Mouse (Mus musculus) erythroblast, embryonic 14.5 days (primary cell): ENCODE data around the gene Mta1. TPM values are rescaled to one million over a fixed set of nuclear protein-coding genes. Genes with fewer than 3 reads are reported as not detected.
A peak's percentile ranks its signal among the peaks of the same experiment; 100 is the strongest.

ENCODE experiments used
- H3K27me3 ChIP-seq: 2 replicates; pipeline ENCODE4 v1.6.1; 2012; ENCODE audit warnings: inconsistent platforms; ENCODE audit not compliant: control insufficient read depth
- H3K36me3 ChIP-seq: 2 replicates; pipeline ENCODE4 v1.6.1; 2012; ENCODE audit warnings: mild to moderate bottlenecking, inconsistent platforms; ENCODE audit not compliant: control insufficient read depth
- H3K4me1 ChIP-seq: 2 replicates; pipeline ENCODE4 v1.6.1; 2012; ENCODE audit warnings: inconsistent platforms; ENCODE audit not compliant: control insufficient read depth
- H3K4me3 ChIP-seq: replicated peaks from 2 replicates; pipeline ENCODE3; 2012; ENCODE audit warnings: moderate library complexity, mild to moderate bottlenecking, inconsistent platforms
- H3K9me3 ChIP-seq: 2 replicates; pipeline ENCODE4 v1.6.1; 2012; ENCODE audit warnings: low read length, inconsistent platforms, mixed read lengths; ENCODE audit not compliant: control insufficient read depth
- GATA1 ChIP-seq: IDR thresholded peaks from 2 replicates; pipeline ENCODE4 v1.6.1; 2012; ENCODE audit warnings: low read length, inconsistent platforms, mixed read lengths
- TAL1 ChIP-seq: IDR thresholded peaks from 3 replicates; pipeline ENCODE4 v1.6.1; 2012; ENCODE audit warnings: low read length, inconsistent platforms, mixed read lengths
- polyA plus RNA-seq: library from polyadenylated mRNA; stranded (reverse); fragments of >175 nt; gene quantifications from 2 replicates; pipeline ENCODE4 v1.2.3, GENCODE M21; 2012

The Mta1 gene
- polyA plus RNA-seq, result 18.5 and 22.5 TPM in 2 replicates

DNA sequence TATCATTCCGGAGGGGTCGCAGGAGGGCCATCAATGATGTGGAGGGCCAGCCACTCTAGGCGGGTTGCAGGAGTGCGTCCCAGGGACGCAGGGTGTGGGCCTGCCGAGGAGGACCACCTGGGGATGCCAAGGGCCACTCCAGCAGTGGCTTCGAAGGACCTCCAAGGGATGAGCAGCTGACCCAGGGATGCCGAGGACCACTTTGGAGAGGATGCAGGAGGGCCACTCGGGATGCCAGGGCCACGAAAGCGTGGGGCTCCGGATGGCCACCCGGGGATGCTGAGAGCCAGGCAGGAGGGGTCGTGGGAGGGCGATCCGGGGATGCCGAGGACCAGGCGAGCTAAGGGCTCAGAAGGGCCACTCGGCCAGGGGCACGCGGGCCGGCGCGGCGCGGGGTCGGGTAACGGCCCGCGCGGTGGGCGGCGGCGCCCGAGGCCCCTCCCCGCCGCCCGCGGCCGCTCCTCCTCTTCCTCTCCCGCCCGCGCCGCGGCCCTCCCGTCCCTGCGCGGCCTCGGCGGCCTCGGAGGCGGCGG lies at the start of gene Mta1:
Gene Mta1 (plus strand): TSS at position 530 of the 533 bp plus-strand sequence.
- TF ChIP-seq TAL1 (no peak), GATA1 (no peak)
- H3K4me1 ChIP-seq, result peaks cover 48% of the 10 kb centered on the region
- H3K4me3 ChIP-seq, result peak within 1 kb of the TSS; percentile 86
- H3K36me3 ChIP-seq, result peaks cover 26% of the 10 kb centered on the region
- H3K27me3 ChIP-seq, result peaks cover 11% of the 10 kb centered on the region
- no peaks in the 10 kb centered on the region for H3K9me3 ChIP-seq

DNA sequence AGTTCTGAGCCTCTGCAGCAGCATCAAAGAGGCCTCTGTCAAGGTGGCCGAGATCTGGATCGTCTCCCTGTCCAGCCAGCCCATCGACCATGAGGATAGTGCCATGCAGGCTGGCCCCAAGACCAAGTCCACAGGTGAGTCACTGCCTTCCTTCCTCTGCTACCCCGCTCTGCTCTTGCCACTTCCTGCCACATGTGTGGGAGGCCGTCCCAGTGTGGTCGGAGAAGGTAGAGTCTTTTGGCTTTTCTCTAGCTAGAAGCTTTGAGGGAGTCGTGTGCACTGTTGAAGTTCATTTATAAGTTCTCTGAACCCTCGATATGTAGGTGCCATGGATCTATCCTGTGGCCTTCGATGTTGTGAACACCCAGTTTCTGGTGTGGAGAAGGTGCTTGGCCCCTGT lies 48.2 kb upstream of the Mta1 start:
- Histone ChIP-seq H3K9me3 (no peaks in the 10 kb centered on the region), H3K27me3 (no peaks in the 10 kb centered on the region), H3K36me3 (peaks cover 94% of the 10 kb centered on the region), H3K4me1 (peaks cover 4% of the 10 kb centered on the region), H3K4me3 (no peak overlapping the region)
- TF ChIP-seq GATA1 (no peak), TAL1 (no peak)

DNA sequence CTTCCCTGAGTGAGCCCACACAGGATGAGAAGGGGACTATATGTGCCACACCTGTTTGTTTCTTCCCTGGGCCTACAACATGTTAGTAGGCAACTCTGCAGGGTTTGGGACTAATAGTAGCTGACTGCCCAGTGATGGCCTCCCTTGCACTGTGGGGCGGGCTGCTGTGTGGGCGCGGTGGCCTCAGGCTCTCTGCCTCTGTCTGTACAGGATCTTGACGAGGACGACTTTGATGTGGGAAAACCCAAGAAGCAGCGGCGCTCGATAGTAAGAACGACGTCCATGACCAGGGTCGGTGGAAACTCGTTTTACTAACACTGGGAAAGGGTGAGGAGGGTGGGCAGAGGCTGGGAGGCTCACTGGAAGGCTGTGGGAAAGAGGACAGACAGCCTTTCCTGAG lies 47.4 kb upstream of the Mta1 start:
- H3K4me1 ChIP-seq, result no peaks in the 10 kb centered on the region
- no peaks in the 10 kb centered on the region for H3K9me3 ChIP-seq
- H3K36me3 ChIP-seq, result peaks cover 93% of the 10 kb centered on the region
- TF ChIP-seq GATA1 (no peak), TAL1 (no peak)
- H3K4me3 ChIP-seq, result no peak overlapping the region
- H3K27me3 ChIP-seq, result no peaks in the 10 kb centered on the region

DNA sequence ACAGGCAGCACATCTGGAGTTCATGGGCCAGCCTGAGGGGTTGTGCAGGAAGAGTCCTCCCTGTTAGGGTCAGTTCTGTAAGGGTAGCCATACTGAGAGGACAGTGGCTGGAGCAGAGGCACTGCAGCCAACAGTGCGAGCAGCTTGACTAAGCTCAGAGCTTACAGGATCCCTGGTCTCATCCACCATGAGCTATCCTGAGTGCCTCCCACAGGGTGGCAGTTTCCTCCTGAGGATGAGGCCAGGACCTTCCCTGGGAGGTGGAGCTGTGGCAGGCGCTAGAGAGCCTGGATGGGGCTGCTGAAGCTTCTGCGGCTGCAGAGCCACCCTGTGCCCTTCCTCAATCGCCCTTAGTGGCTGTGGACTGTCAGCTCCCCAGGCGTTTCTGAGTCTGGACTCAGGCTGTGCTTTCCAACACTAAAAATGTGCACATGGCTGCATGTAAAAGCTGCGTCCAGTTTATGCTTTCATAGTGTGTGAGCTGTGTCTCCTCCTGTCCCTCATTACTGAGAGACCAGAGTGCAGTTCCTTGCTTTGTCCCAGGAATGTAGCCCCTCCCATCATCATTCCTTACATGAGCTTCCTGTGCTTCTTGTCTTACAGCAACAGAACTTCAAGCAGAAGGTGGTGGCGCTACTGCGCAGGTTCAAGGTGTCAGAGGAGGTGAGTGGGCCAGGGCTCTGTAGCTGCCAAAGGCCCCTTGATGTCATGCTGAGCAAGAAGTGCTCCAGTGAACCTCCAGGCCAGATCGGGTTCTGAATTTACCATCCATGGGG lies 46.3 kb upstream of the Mta1 start:
- Histone ChIP-seq H3K4me3 (no peak overlapping the region), H3K27me3 (no peaks in the 10 kb centered on the region), H3K9me3 (no peaks in the 10 kb centered on the region), H3K36me3 (peaks cover 93% of the 10 kb centered on the region), H3K4me1 (no peaks in the 10 kb centered on the region)
- TF ChIP-seq TAL1 (no peak), GATA1 (no peak)

DNA sequence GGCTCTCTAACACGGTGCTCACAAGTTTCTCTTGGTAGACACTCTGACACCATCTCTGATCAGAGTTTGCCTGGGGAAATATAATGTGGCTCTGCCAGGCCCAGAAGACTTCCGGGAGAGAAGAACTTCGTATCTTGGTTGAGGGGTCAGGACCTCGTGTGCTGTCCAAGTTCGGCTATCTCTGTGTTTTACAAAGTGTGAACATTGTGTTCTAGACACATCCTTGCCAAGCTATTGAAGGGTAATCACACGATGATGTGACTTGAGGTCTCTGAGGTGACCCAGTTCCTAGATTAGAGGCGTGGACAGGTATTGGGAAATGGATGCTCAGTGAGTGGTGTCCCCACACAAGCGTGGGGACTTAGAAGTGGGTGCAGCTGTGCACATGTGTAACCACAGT lies 42.0 kb upstream of the Mta1 start:
- H3K4me3 ChIP-seq, result no peak overlapping the region
- H3K36me3 ChIP-seq, result peaks cover 97% of the 10 kb centered on the region
- H3K27me3 ChIP-seq, result no peaks in the 10 kb centered on the region
- peaks cover 25% of the 10 kb centered on the region for H3K4me1 ChIP-seq
- no peak for TF ChIP-seq TAL1
- H3K9me3 ChIP-seq, result no peaks in the 10 kb centered on the region

DNA sequence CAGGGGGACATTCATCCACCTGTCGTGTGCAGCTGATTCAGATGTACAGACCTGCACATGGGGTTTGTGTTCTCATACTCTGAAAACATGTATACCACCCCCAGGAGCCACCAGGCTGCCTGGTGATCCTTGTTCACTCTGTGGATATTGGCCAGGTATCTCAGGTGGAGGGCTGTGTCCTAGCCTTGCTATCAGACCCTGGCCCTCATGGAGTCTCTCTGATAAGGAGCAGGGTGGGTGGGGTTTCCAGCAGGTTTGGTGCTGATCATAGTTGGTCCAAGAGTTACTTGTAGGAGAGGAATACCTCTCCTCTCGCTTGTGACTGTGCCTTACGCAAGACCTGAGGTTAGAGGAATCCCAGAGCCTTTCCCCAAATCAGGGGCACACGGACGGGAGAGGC lies 37.9 kb upstream of the Mta1 start:
- Histone ChIP-seq H3K4me3 (peak overlapping the region; percentile 19), H3K27me3 (no peaks in the 10 kb centered on the region), H3K9me3 (no peaks in the 10 kb centered on the region), H3K36me3 (peaks cover 99% of the 10 kb centered on the region), H3K4me1 (peaks cover 35% of the 10 kb centered on the region)
- no peak for TF ChIP-seq GATA1
- TF ChIP-seq TAL1, result no peak

DNA sequence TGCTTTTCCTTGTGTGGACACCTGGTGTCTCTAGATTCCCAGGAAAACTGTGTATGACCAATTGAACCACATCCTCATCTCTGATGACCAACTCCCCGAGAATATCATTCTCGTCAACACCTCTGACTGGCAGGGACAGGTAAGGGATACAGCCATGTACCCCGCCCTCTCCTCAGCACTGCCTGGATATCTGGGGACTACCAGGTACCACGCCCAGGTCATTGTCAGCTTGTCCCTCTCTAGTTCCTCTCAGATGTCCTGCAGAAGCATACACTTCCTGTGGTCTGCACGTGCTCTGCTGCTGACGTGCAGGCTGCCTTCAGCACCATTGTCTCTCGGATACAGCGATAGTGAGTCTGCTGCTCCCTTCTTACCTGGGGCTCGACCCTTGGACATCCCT lies 36.5 kb upstream of the Mta1 start:
- H3K4me1 ChIP-seq, result peaks cover 35% of the 10 kb centered on the region
- no peak overlapping the region for H3K4me3 ChIP-seq
- H3K9me3 ChIP-seq, result no peaks in the 10 kb centered on the region
- TF ChIP-seq TAL1, result no peak
- TF ChIP-seq GATA1, result no peak
- peaks cover 100% of the 10 kb centered on the region for H3K36me3 ChIP-seq
- no peaks in the 10 kb centered on the region for H3K27me3 ChIP-seq

DNA sequence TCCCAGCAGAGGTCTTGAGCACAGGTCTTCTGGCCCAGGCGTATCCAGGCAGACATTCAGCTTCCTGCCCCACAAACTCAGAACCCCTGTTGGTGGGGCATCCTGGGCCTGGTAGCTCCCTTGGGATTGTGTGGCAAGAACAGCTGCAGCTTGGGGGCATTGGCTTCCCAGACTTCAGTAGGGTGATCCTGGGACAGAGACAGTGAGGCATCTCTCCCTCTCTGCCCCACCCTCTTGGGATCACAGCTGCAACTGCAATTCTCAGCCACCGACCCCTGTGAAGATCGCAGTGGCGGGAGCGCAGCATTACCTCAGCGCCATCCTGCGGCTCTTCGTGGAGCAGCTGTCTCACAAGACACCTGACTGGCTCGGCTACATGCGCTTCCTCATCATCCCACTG lies 35.9 kb upstream of the Mta1 start:
- Histone ChIP-seq H3K4me1 (peaks cover 35% of the 10 kb centered on the region), H3K36me3 (peaks cover 100% of the 10 kb centered on the region), H3K27me3 (no peaks in the 10 kb centered on the region), H3K9me3 (no peaks in the 10 kb centered on the region), H3K4me3 (no peak overlapping the region)
- no peak for TF ChIP-seq GATA1
- no peak for TF ChIP-seq TAL1

DNA sequence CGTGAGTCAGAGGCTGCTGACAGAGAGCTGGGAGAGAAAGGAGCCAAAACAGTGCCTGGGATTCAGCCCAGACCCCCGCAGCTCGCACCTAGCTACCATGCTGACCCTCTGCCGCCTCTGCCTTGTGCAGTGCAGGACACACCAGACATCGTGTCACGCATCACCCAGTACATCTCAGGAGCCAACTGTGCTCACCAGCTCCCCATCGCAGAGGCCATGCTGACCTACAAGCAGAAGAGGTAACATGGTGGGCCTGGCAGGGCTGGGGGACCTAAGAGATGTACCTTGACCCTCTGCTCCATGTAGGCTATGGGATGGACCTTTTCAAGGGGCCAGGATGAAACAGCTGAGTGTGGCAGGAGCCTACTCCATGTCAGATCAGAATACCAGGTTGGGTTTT lies 34.4 kb upstream of the Mta1 start:
- Histone ChIP-seq H3K9me3 (no peaks in the 10 kb centered on the region), H3K4me1 (peaks cover 34% of the 10 kb centered on the region), H3K36me3 (peaks cover 99% of the 10 kb centered on the region), H3K4me3 (no peak overlapping the region), H3K27me3 (no peaks in the 10 kb centered on the region)
- TF ChIP-seq TAL1 (no peak), GATA1 (no peak)
